Mouse (Mus musculus) retina, postnatal 1 day (tissue): ENCODE data around the gene Zbtb34.
A peak's percentile ranks its signal among the peaks of the same experiment; 100 is the strongest.

Experiments used
- DNase-seq: peaks from one replicate; pipeline ENCODE4 v3.0.0-alpha.2; 2012

Zbtb34 gene

GRCm38 (mm10) chr2:33430771-33431699 is at the start of gene Zbtb34:
TSS of gene Zbtb34 (minus strand) at chr2:33431324.
- peak; percentile 80 for DNase-seq

GRCm38 (mm10) chr2:33477961-33478755 is 47.0 kb upstream of the Zbtb34 start:
- no peak for DNase-seq

GRCm38 (mm10) chr2:33475961-33476360 is 44.8 kb upstream of the Zbtb34 start:
- DNase-seq, result no peak

- DNase-seq, result peak; percentile 97
Observed at GRCm38 (mm10) chr2:33468466-33469097, 37.5 kb upstream of the Zbtb34 start, which contains the start of gene Zbtb43. TSS of gene Zbtb43 (minus strand) at chr2:33468559.

- no peak for DNase-seq
Observed at GRCm38 (mm10) chr2:33467546-33468465, 36.7 kb upstream of the Zbtb34 start.

GRCm38 (mm10) chr2:33465966-33466365 is 34.8 kb upstream of the Zbtb34 start:
- DNase-seq, result no peak

GRCm38 (mm10) chr2:33465215-33465614 is 34.1 kb upstream of the Zbtb34 start:
- DNase-seq, result peak; percentile 24

GRCm38 (mm10) chr2:33462066-33462465 is 30.9 kb upstream of the Zbtb34 start:
- no peak for DNase-seq

GRCm38 (mm10) chr2:33461066-33461465 is 29.9 kb upstream of the Zbtb34 start:
- no peak for DNase-seq

- DNase-seq, result no peak
Observed at GRCm38 (mm10) chr2:33459660-33460059, 28.5 kb upstream of the Zbtb34 start.

- no peak for DNase-seq
Observed at GRCm38 (mm10) chr2:33456696-33457095, 25.6 kb upstream of the Zbtb34 start.

GRCm38 (mm10) chr2:33456242-33456641 is 25.1 kb upstream of the Zbtb34 start:
- no peak for DNase-seq

- no peak for DNase-seq
Observed at GRCm38 (mm10) chr2:33455350-33455749, 24.2 kb upstream of the Zbtb34 start.

- DNase-seq, result no peak
Observed at GRCm38 (mm10) chr2:33454816-33455215, 23.7 kb upstream of the Zbtb34 start.

- peak; percentile 70 for DNase-seq
Observed at GRCm38 (mm10) chr2:33453476-33453875, 22.4 kb upstream of the Zbtb34 start.

GRCm38 (mm10) chr2:33452721-33453120 is 21.6 kb upstream of the Zbtb34 start:
- no peak for DNase-seq

GRCm38 (mm10) chr2:33452140-33452539 is 21.0 kb upstream of the Zbtb34 start:
- peak; percentile 73 for DNase-seq

- no peak for DNase-seq
Observed at GRCm38 (mm10) chr2:33451038-33451978, 20.2 kb upstream of the Zbtb34 start.

GRCm38 (mm10) chr2:33449119-33449873 is 18.2 kb upstream of the Zbtb34 start:
- DNase-seq, result no peak

GRCm38 (mm10) chr2:33446796-33447195 is 15.7 kb upstream of the Zbtb34 start:
- no peak for DNase-seq
